Mouse (Mus musculus): Measurements from ENCODE around the gene Snrpg.

Gene Snrpg

GRCm38 (mm10) chr6:86399995-86400394 is 28.9 kb downstream of the Snrpg start:
- DNase-seq (ENCODE audit: low spot score) = no peak

GRCm38 (mm10) chr6:86400972-86401371 is 29.9 kb downstream of the Snrpg start:
- DNase-seq (ENCODE audit: low spot score) = peak; percentile 90

- DNase-seq (ENCODE audit: low spot score) = no peak
Measured at GRCm38 (mm10) chr6:86402681-86403607, 31.8 kb downstream of the Snrpg start.

GRCm38 (mm10) chr6:86403728-86404099 is 32.6 kb downstream of the Snrpg start:
- peak; percentile 87 for DNase-seq (ENCODE audit: low spot score)

- DNase-seq (ENCODE audit: low spot score) = peak; percentile 98
Measured at GRCm38 (mm10) chr6:86404100-86404861, 33.2 kb downstream of the Snrpg start, which contains the start of gene Tia1. Gene Tia1, plus strand, starts transcription at chr6:86404219.

- no peak for DNase-seq (ENCODE audit: low spot score)
Measured at GRCm38 (mm10) chr6:86404996-86405395, 33.9 kb downstream of the Snrpg start.

GRCm38 (mm10) chr6:86406306-86406705 is 35.2 kb downstream of the Snrpg start:
- no peak for DNase-seq (ENCODE audit: low spot score)

GRCm38 (mm10) chr6:86418711-86419110 is 47.6 kb downstream of the Snrpg start:
- DNase-seq (ENCODE audit: low spot score) = no peak

- no peak for DNase-seq (ENCODE audit: low spot score)
Measured at GRCm38 (mm10) chr6:86419239-86419638, 48.1 kb downstream of the Snrpg start.

- no peak for DNase-seq (ENCODE audit: low spot score)
Measured at GRCm38 (mm10) chr6:86420491-86420890, 49.4 kb downstream of the Snrpg start.

GRCm38 (mm10) chr6:86426358-86426757 is 55.3 kb downstream of the Snrpg start, which contains the start of gene Gm44790:
Gene Gm44790, plus strand, starts transcription at chr6:86426658.
- DNase-seq (ENCODE audit: low spot score) = no peak
